Mouse (Mus musculus) MEL (cell line): ENCODE results near the gene Adap2. TPM values are rescaled to one million over a fixed set of nuclear protein-coding genes. Genes with fewer than 3 reads are reported as not detected.

ENCODE experiments used
- DNase-seq: peaks from one replicate; pipeline ENCODE4 v3.0.0; 2011; ENCODE audit warnings: low read depth, low spot score
- H3K27ac ChIP-seq: 2 replicates; pipeline ENCODE4 v1.5.1; 2012; ENCODE audit warnings: low read depth, mild to moderate bottlenecking, control low read depth, low read length, moderate library complexity; ENCODE audit not compliant: control insufficient read depth
- H3K27me3 ChIP-seq, 2 experiments: fragments of 150-350 bp in 1 of 2; sonication (generic) in 1 of 2; 2 replicates each; pipeline ENCODE4 v1.6.1; 2012; ENCODE audit warnings: low read length in 2 of 2, mild to moderate bottlenecking in 2 of 2, improper control_type of control experiment in 1 of 2, moderate library complexity in 1 of 2; ENCODE audit not compliant: insufficient read depth in 2 of 2, control insufficient read depth in 1 of 2
- H3K36me3 ChIP-seq, 2 experiments: 2 replicates each; pipeline ENCODE4 v1.6.1; 2012 to 2014; ENCODE audit warnings: low read length in 2 of 2, improper control_type of control experiment in 1 of 2, inconsistent platforms in 1 of 2, mild to moderate bottlenecking in 1 of 2; ENCODE audit not compliant: insufficient read depth in 2 of 2, control insufficient read depth in 1 of 2
- H3K4me1 ChIP-seq, 2 experiments: fragments of 150-350 bp in 1 of 2; sonication (generic) in 1 of 2; 2 replicates each; pipeline ENCODE4 v1.6.1; 2012; ENCODE audit warnings: low read length in 2 of 2, improper control_type of control experiment in 1 of 2, mild to moderate bottlenecking in 1 of 2; ENCODE audit not compliant: insufficient read depth in 2 of 2, control insufficient read depth in 1 of 2
- H3K4me3 ChIP-seq, 2 experiments: fragments of 150-350 bp in 1 of 2; sonication (generic) in 1 of 2; 2 replicates each; pipeline ENCODE4 v1.5.1; 2012; ENCODE audit warnings: low read depth in 2 of 2, low read length in 2 of 2, mild to moderate bottlenecking in 2 of 2, moderate library complexity in 2 of 2, control low read depth in 1 of 2, improper control_type of control experiment in 1 of 2; ENCODE audit not compliant: control insufficient read depth in 1 of 2, insufficient read depth in 1 of 2
- H3K79me2 ChIP-seq: 2 replicates; pipeline ENCODE4 v1.6.1; 2012; ENCODE audit warnings: mild to moderate bottlenecking, low read length, moderate library complexity; ENCODE audit not compliant: control insufficient read depth, poor library complexity, insufficient read depth
- H3K9ac ChIP-seq: 2 replicates; pipeline ENCODE4 v1.6.1; 2012; ENCODE audit warnings: low read depth, mild to moderate bottlenecking, control low read depth, low read length, moderate library complexity; ENCODE audit not compliant: control insufficient read depth, poor library complexity, severe bottlenecking
- H3K9me3 ChIP-seq: fragments of 150-350 bp; sonication (generic); replicated peaks from 2 replicates; pipeline ENCODE4 v1.6.1; 2012; ENCODE audit warnings: mild to moderate bottlenecking, low read length, improper control_type of control experiment, moderate library complexity; ENCODE audit not compliant: insufficient read depth
- BHLHE40 ChIP-seq: IDR thresholded peaks from 2 replicates; pipeline ENCODE4 v1.6.1; 2012; ENCODE audit warnings: low read depth, mild to moderate bottlenecking, inconsistent platforms, low read length, improper control_type of control experiment, borderline replicate concordance
- CHD1 ChIP-seq: IDR thresholded peaks from 2 replicates; pipeline ENCODE4 v1.6.1; 2012; ENCODE audit warnings: low read depth, mild to moderate bottlenecking, inconsistent platforms, low read length, improper control_type of control experiment
- CTCF ChIP-seq, 3 experiments: IDR thresholded peaks in 2 of 3; conservative IDR thresholded peaks in 1 of 3; 2 replicates each; pipeline ENCODE4 v1.5.1; 2011 to 2012; ENCODE audit warnings: low read length in 3 of 3, low read depth in 2 of 3, mild to moderate bottlenecking in 2 of 3, improper control_type of control experiment in 1 of 3, inconsistent platforms in 1 of 3, mixed read lengths in 1 of 3, moderate library complexity in 1 of 3; ENCODE audit not compliant: control insufficient read depth in 1 of 3, insufficient read depth in 1 of 3, poor library complexity in 1 of 3, severe bottlenecking in 1 of 3
- EP300 ChIP-seq, 2 experiments: IDR thresholded peaks; 2 replicates each; pipeline ENCODE4 v1.6.1; 2011; ENCODE audit warnings: improper control_type of control experiment in 2 of 2, low read length in 2 of 2, low read depth in 1 of 2, mild to moderate bottlenecking in 1 of 2
- GABPA ChIP-seq: IDR thresholded peaks from 2 replicates; pipeline ENCODE4 v1.6.1; 2012; ENCODE audit warnings: low read depth, mild to moderate bottlenecking, inconsistent platforms, low read length, improper control_type of control experiment, moderate library complexity
- GATA1 ChIP-seq: IDR thresholded peaks from 2 replicates; pipeline ENCODE4 v1.6.1; 2011; ENCODE audit warnings: low read depth, low read length, improper control_type of control experiment
- KAT2A ChIP-seq: conservative IDR thresholded peaks from 2 replicates; pipeline ENCODE4 v1.6.1; 2012; ENCODE audit warnings: low read depth, low read length, improper control_type of control experiment, inconsistent platforms
- MAX ChIP-seq: IDR thresholded peaks from 2 replicates; pipeline ENCODE4 v1.6.1; 2011; ENCODE audit warnings: low read length, improper control_type of control experiment
- MAZ ChIP-seq: IDR thresholded peaks from 2 replicates; pipeline ENCODE4 v1.6.1; 2012; ENCODE audit warnings: low read depth, mild to moderate bottlenecking, inconsistent platforms, low read length, improper control_type of control experiment
- MEF2A ChIP-seq: IDR thresholded peaks from 2 replicates; pipeline ENCODE4 v1.6.1; 2014; ENCODE audit warnings: low read depth, mild to moderate bottlenecking, inconsistent platforms, low read length, improper control_type of control experiment; ENCODE audit not compliant: poor library complexity, insufficient replicate concordance, severe bottlenecking; ENCODE audit errors: extremely low read depth
- MYC ChIP-seq: IDR thresholded peaks from 2 replicates; pipeline ENCODE4 v1.6.1; 2011; ENCODE audit warnings: low read depth, mild to moderate bottlenecking, low read length, improper control_type of control experiment, moderate library complexity
- NELFE ChIP-seq: IDR thresholded peaks from 2 replicates; pipeline ENCODE4 v1.6.1; 2011; ENCODE audit warnings: low read depth, low read length, improper control_type of control experiment
- NRF1 ChIP-seq: IDR thresholded peaks from 2 replicates; pipeline ENCODE4 v1.6.1; 2014; ENCODE audit warnings: low read depth, mild to moderate bottlenecking, inconsistent platforms, low read length, improper control_type of control experiment, moderate library complexity; ENCODE audit not compliant: poor library complexity, insufficient read depth, severe bottlenecking
- POLR2A ChIP-seq, 2 experiments: IDR thresholded peaks; 2 replicates each; pipeline ENCODE4 v1.6.1; 2011 to 2012; ENCODE audit warnings: low read length in 2 of 2, mild to moderate bottlenecking in 2 of 2, control low read depth in 1 of 2, improper control_type of control experiment in 1 of 2, low read depth in 1 of 2, moderate library complexity in 1 of 2; ENCODE audit not compliant: control insufficient read depth in 1 of 2, insufficient read depth in 1 of 2, poor library complexity in 1 of 2
- POLR2AphosphoS2 ChIP-seq: IDR thresholded peaks from 2 replicates; pipeline ENCODE4 v1.6.1; 2011; ENCODE audit warnings: low read length, improper control_type of control experiment
- UBTF ChIP-seq: IDR thresholded peaks from 2 replicates; pipeline ENCODE4 v1.6.1; 2012; ENCODE audit warnings: low read depth, mild to moderate bottlenecking, inconsistent platforms, low read length, improper control_type of control experiment, moderate library complexity, borderline replicate concordance; ENCODE audit not compliant: insufficient read depth
- USF1 ChIP-seq: IDR thresholded peaks from 2 replicates; pipeline ENCODE4 v1.6.1; 2014; ENCODE audit warnings: low read depth, mild to moderate bottlenecking, inconsistent platforms, low read length, improper control_type of control experiment, moderate library complexity
- ZKSCAN1 ChIP-seq: IDR thresholded peaks from 2 replicates; pipeline ENCODE4 v1.6.1; 2012; ENCODE audit warnings: low read depth, mild to moderate bottlenecking, inconsistent platforms, low read length, improper control_type of control experiment, moderate library complexity
- polyA plus RNA-seq, 2 experiments: library from polyadenylated mRNA; stranded (reverse) in 1 of 2; unstranded in 1 of 2; fragments of >175 nt in 1 of 2; fragments of >200 nt in 1 of 2; gene quantifications; 2 replicates each; pipeline versions ENCODE4 v1.2.1 to v1.2.4; 2012; ENCODE audit warnings: low replicate concordance in 2 of 2, low read depth in 1 of 2; ENCODE audit not compliant: insufficient read length in 2 of 2, insufficient read depth in 1 of 2, missing spikeins in 1 of 2
- total RNA-seq: library from RNA; depleted of rRNA; stranded (reverse); fragments of 300-350 nt; gene quantifications from 2 replicates; pipeline ENCODE4 v1.2.3, GENCODE M21; 2012

Adap2 gene
- total and polyA plus RNA-seq, 3 experiments, result not detected

DNA sequence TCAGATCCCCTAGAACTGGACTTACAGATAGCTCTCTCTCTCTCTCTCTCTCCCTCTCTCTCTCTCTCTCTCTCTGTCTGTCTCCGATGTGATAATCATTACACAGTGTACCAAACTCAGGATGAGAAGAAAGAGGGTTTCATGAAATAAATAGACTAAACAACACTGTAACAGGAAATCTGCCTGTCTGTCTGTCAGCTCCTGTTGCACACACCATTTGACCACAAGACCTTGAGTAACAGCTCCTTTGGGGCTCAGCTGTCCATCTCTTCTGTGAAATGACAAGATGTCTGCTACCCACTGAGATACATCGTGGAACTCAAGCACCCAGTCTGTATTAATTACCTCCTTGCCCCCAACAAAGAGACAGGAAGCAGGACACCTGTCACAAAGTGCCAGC is 2.4 kb upstream of the Adap2 start:
- no peak overlapping the region for H3K27ac ChIP-seq
- H3K9ac ChIP-seq, result no peak overlapping the region
- H3K36me3 ChIP-seq, result peaks cover 0 to 3% of the 10 kb centered on the region in 2 experiments; a peak in 1 of 4 replicates
- H3K27me3 ChIP-seq, result no peaks in the 10 kb centered on the region
- H3K79me2 ChIP-seq, result no peaks in the 10 kb centered on the region
- peaks cover 2 to 9% of the 10 kb centered on the region in 2 experiments; a peak in 3 of 4 replicates for H3K4me1 ChIP-seq
- no peaks in the 10 kb centered on the region for H3K9me3 ChIP-seq
- H3K4me3 ChIP-seq, result no peak overlapping the region
- DNase-seq, result no peak
- TF ChIP-seq KAT2A, result no peak
- TF ChIP-seq NRF1, result no peak
- TF ChIP-seq MAX, result no peak
- TF ChIP-seq ZKSCAN1, result no peak
- TF ChIP-seq NELFE, result no peak
- no peak for TF ChIP-seq POLR2A (IDR thresholded peaks at IDR 0.05; ENCODE audit: control insufficient read depth in 1 of 2, insufficient read depth in 1 of 2, low read depth in 1 of 2, low read length in 2 of 2, poor library complexity in 1 of 2)
- no peak for TF ChIP-seq MAZ

DNA sequence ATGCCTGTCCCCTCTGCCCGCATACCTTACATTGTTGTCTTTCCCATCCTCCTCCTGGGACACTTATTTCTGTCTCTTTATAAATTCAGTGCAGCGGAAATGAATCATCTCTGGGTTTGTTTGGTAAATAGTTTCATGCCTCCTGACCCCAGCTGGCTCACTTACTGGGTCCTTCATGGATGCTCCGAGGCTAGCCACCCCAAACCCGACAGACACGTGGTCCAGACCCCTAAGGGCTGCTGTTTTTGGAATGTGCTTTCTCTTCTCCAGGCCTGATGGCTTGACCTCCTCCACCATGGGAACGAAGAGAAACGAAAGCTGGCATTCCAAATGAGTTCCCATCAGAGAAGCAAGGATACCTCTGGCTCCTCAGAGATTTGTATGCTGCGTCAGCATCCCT is 1.5 kb upstream of the Adap2 start:
- Histone ChIP-seq H3K79me2 (no peaks in the 10 kb centered on the region), H3K9me3 (no peaks in the 10 kb centered on the region), H3K27me3 (no peaks in the 10 kb centered on the region), H3K9ac (no peak overlapping the region), H3K4me1 (peaks cover 2 to 6% of the 10 kb centered on the region in 2 experiments; a peak in 3 of 4 replicates), H3K4me3 (no peak overlapping the region), H3K36me3 (no peaks in the 10 kb centered on the region), H3K27ac (no peak overlapping the region)
- TF ChIP-seq CTCF (IDR thresholded peaks at IDR 0.05 in 2 of 3, conservative IDR thresholded peaks at IDR 0.05 in 1 of 3; ENCODE audit: control insufficient read depth in 1 of 3, insufficient read depth in 1 of 3, low read depth in 2 of 3, low read length in 3 of 3, poor library complexity in 1 of 3, severe bottlenecking in 1 of 3) (no peak), ZKSCAN1 (no peak), MYC (no peak), EP300 (IDR thresholded peaks at IDR 0.05; ENCODE audit: low read depth in 1 of 2, low read length in 2 of 2) (no peak), UBTF (no peak), MEF2A (no peak), CHD1 (no peak), BHLHE40 (no peak), GATA1 (no peak), USF1 (no peak), POLR2A (IDR thresholded peaks at IDR 0.05; ENCODE audit: control insufficient read depth in 1 of 2, insufficient read depth in 1 of 2, low read depth in 1 of 2, low read length in 2 of 2, poor library complexity in 1 of 2) (no peak), NELFE (no peak), GABPA (no peak), POLR2AphosphoS2 (no peak), MAZ (no peak)
- no peak for DNase-seq
